ENCODE assay signal across 19 mouse cellular contexts in the genomic region with DNA sequence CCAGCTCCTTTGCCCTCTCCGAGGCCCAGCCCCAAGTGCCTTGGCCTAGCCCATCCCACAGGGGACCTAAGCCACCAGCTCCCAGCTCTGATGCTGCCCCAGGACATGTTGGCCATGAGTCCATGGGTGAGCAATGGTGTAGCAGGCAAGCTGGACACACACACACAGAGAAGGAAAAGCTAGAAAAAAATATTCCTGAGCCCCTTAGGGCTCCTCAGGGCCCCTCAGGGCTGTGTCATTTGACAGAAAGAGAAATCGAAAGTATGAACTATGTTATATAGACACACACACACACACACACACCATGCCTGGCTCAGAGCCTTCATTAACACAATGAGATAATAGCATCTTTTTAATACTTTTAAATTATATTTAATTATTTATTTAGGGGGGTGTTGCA. TPM values are rescaled to one million over a fixed set of nuclear protein-coding genes. Genes with fewer than 3 reads are reported as not detected.
DNase-seq lines count a peak whose midpoint lies in the region; ATAC-seq and TF ChIP-seq lines count a peak whose summit lies in the region.
"Had no signal": no experiment of that assay in that cellular context is flagged by ENCODE, and none has a peak within 500 bp of the region (broad histone marks: within the 10 kb centered on the region; RNA-seq: fewer than 3 reads in every experiment).

No protein-coding gene starts in this region.

- no peak overlapping the region for H3K4me3 ChIP-seq in liver, embryonic 11.5 days (ENCODE audit: low read depth, low read length)
- H3K4me3 ChIP-seq in bone marrow macrophage, adult 2 months (ENCODE audit: insufficient read depth, low read length) = no peak overlapping the region
- H3K4me3 ChIP-seq in limb, embryonic 11.5 days (ENCODE audit: low read depth, low read length) = no peak overlapping the region
- H3K4me3 ChIP-seq in macrophage (ENCODE audit: inconsistent target) = no peak overlapping the region
- H3K4me3 ChIP-seq: forebrain, embryonic 13.5 days; heart, embryonic 15.5 days; left cerebral cortex, adult 2 months; myocyte had no signal

- peak overlapping the region; percentile 50 for H3K9ac ChIP-seq in liver, embryonic 11.5 days (ENCODE audit: low read depth, low read length)
- peak overlapping the region; percentile 34 for H3K9ac ChIP-seq in limb, embryonic 11.5 days (ENCODE audit: low read length)
- H3K9ac ChIP-seq: forebrain, embryonic 13.5 days; heart, embryonic 15.5 days had no signal

- H3K9me3 ChIP-seq in liver, embryonic 11.5 days (ENCODE audit: control insufficient read depth, low read length) = no peaks in the 10 kb centered on the region
- H3K9me3 ChIP-seq in limb, embryonic 11.5 days (ENCODE audit: control insufficient read depth, low read length) = no peaks in the 10 kb centered on the region
- H3K9me3 ChIP-seq: forebrain, embryonic 13.5 days; heart, embryonic 15.5 days had no signal

- no peak for DNase-seq in liver, embryonic 11.5 days (ENCODE audit: low spot score)
- DNase-seq in liver = no peak
- no peak for DNase-seq in limb, embryonic 11.5 days (ENCODE audit: low spot score)
- no peak for DNase-seq in layer of hippocampus, adult 8-10 months (ENCODE audit: low spot score in 2 of 2)
- DNase-seq in Muller cell, postnatal 12 days (ENCODE audit: inconsistent ontology term) = no peak
- DNase-seq: adrenal gland, postnatal 25 days; cerebellum, adult 11 months; kidney, postnatal 14 days had no signal

- ATAC-seq in liver, embryonic 11.5 days (replicated peaks; ENCODE audit: low FRiP score) = no peak
- ATAC-seq in limb, embryonic 11.5 days (ENCODE audit: insufficient number of reproducible peaks, low FRiP score, low TSS enrichment, low read depth) = no peak
- ATAC-seq: forebrain, embryonic 13.5 days; hindbrain, postnatal 0 days had no signal

- H3K27ac ChIP-seq in liver, embryonic 11.5 days (ENCODE audit: low read depth, low read length) = peak overlapping the region; percentile 74
- peak overlapping the region; percentile 20 for H3K27ac ChIP-seq in bone marrow macrophage, adult 2 months (ENCODE audit: insufficient read depth, low read depth, low read length)
- peak overlapping the region; percentile 42; the same call in 1 of the 2 replicates for H3K27ac ChIP-seq in limb, embryonic 11.5 days (replicated peaks; ENCODE audit: low read depth, low read length)
- peak overlapping the region; percentile 50 for H3K27ac ChIP-seq in macrophage
- H3K27ac ChIP-seq: forebrain, embryonic 13.5 days; heart, embryonic 15.5 days; hindbrain, postnatal 0 days; left cerebral cortex, adult 2 months; stomach, postnatal 0 days had no signal

- H3K4me2 ChIP-seq in liver, embryonic 11.5 days = 0 out of 2 replicates have a peak overlapping the region, but pooled peaks have one; percentile 12
- no peak overlapping the region; the same call in 1 of the 2 replicates for H3K4me2 ChIP-seq in limb, embryonic 11.5 days (ENCODE audit: low read depth, severe bottlenecking)
- H3K4me2 ChIP-seq: forebrain, embryonic 13.5 days; heart, embryonic 15.5 days had no signal

- H3K27me3 ChIP-seq in liver, embryonic 11.5 days (replicated peaks; ENCODE audit: control insufficient read depth, insufficient read depth, low read length) = no peaks in the 10 kb centered on the region; the same call in 1 of the 2 replicates
- H3K27me3 ChIP-seq in limb, embryonic 11.5 days (ENCODE audit: control insufficient read depth, insufficient read depth, low read length) = no peaks in the 10 kb centered on the region

- H3K36me3 ChIP-seq in liver, embryonic 11.5 days (ENCODE audit: control insufficient read depth, insufficient read depth, low read length) = peaks cover 28% of the 10 kb centered on the region
- no peaks in the 10 kb centered on the region for H3K36me3 ChIP-seq in limb, embryonic 11.5 days (ENCODE audit: control insufficient read depth, insufficient read depth, low read length)
- peaks cover 5% of the 10 kb centered on the region; the same call in 1 of the 2 replicates for H3K36me3 ChIP-seq in macrophage (ENCODE audit: inconsistent target)
- H3K36me3 ChIP-seq: heart, embryonic 15.5 days had no signal

- TF ChIP-seq POLR2A in bone marrow macrophage, adult 2 months (IDR thresholded peaks at IDR 0.05; ENCODE audit: borderline replicate concordance, low read depth, low read length) = no peak

- 64% methylated on average over 2 of the region's 2 CpGs for WGBS in liver, embryonic 11.5 days
- WGBS in limb, embryonic 11.5 days = 67% methylated on average over 2 of the region's 2 CpGs
- WGBS in macrophage (ENCODE audit: missing documents) = 45% methylated on average over 2 of the region's 2 CpGs

- peaks cover 66% of the 10 kb centered on the region for H3K4me1 ChIP-seq in liver, embryonic 11.5 days (replicated peaks; ENCODE audit: control insufficient read depth, insufficient read depth, low read length)
- peaks cover 28% of the 10 kb centered on the region for H3K4me1 ChIP-seq in bone marrow macrophage, adult 2 months (ENCODE audit: control insufficient read depth, insufficient read depth, low read length)
- peaks cover 28% of the 10 kb centered on the region for H3K4me1 ChIP-seq in limb, embryonic 11.5 days (ENCODE audit: control insufficient read depth, insufficient read depth, low read length)

- no peak for TF ChIP-seq CTCF in bone marrow macrophage, adult 2 months (IDR thresholded peaks at IDR 0.05; ENCODE audit: low read depth, low read length)

- H3K79me2 ChIP-seq in macrophage (ENCODE audit: inconsistent target) = peaks cover 90% of the 10 kb centered on the region

RNA-seq across cellular contexts. Expression of gene Kcnn4, which starts 10.3 kb away (rescaled TPM):
- 119 and 123 TPM in 2 replicates for polyA plus RNA-seq in liver, embryonic 11.5 days (2014; fragmentation: Nextera tagmentation; extraction: Ambion mirVana)
- 50.1 and 51.4 TPM in 2 replicates for polyA plus RNA-seq in bone marrow macrophage, adult 2 months (2012; ENCODE audit: insufficient read depth, insufficient read length, missing spikeins)
- 2.6 and 2.7 TPM in 2 replicates for polyA plus RNA-seq in limb, embryonic 11.5 days (2014; fragmentation: Nextera tagmentation; extraction: Ambion mirVana)
- 100 to 1,000 TPM in 4 of 26 experiments, 10 to 100 TPM in 21, 1 to 10 TPM in 1; 5.6 to 198 (median 45.1) TPM for total RNA-seq in macrophage (2018; cell fraction: chromatin; rRNA removed)
- total RNA-seq in macrophage (2018; cell fraction: cytosol; rRNA removed) = 10 to 100 TPM; 16.1 to 69.7 (median 46.9) TPM
- 100 to 1,000 TPM in 8 of 26 experiments, 10 to 100 TPM in 18; 15.3 to 160 (median 78.6) TPM for total RNA-seq in macrophage (2018; cell fraction: nucleus; rRNA removed)
- 11.1 to 85.5 TPM (median 12.1 TPM) in 3 replicates for polyA plus RNA-seq in macrophage (2018)
- total RNA-seq in layer of hippocampus, adult 8-10 months (2022) = 1 to 10 TPM in 1 of 4 experiments, under 1 TPM in 2, not detected in 1; 0.27 to 1.2 (median 0.90) TPM

RNA-seq across cellular contexts. Expression of gene Smg9, which starts 19.0 kb away (rescaled TPM):
- polyA plus RNA-seq in liver, embryonic 11.5 days (2014; fragmentation: Nextera tagmentation; extraction: Ambion mirVana) = 30.2 and 34.8 TPM in 2 replicates
- polyA plus RNA-seq in bone marrow macrophage, adult 2 months (2012; ENCODE audit: insufficient read depth, insufficient read length, missing spikeins) = 35.8 and 36.5 TPM in 2 replicates
- polyA plus RNA-seq in limb, embryonic 11.5 days (2014; fragmentation: Nextera tagmentation; extraction: Ambion mirVana) = 20.2 and 22.1 TPM in 2 replicates
- total RNA-seq in macrophage (2018; cell fraction: chromatin; rRNA removed) = 100 to 1,000 TPM; 127 to 223 (median 160) TPM
- total RNA-seq in macrophage (2018; cell fraction: cytosol; rRNA removed) = 10 to 100 TPM; 15.4 to 41.1 (median 24.8) TPM
- 100 to 1,000 TPM in 11 of 26 experiments, 10 to 100 TPM in 15; 59.9 to 137 (median 93.6) TPM for total RNA-seq in macrophage (2018; cell fraction: nucleus; rRNA removed)
- polyA plus RNA-seq in macrophage (2018) = 19.7 to 29.3 TPM (median 20.3 TPM) in 3 replicates
- 10 to 100 TPM; 33.8 to 49.8 (median 44.0) TPM for total RNA-seq in layer of hippocampus, adult 8-10 months (2022)

RNA-seq across cellular contexts. Expression of gene Lypd5, which starts 31.4 kb away (rescaled TPM):
- not detected in 2 replicates for polyA plus RNA-seq in liver, embryonic 11.5 days (2014; fragmentation: Nextera tagmentation; extraction: Ambion mirVana)
- polyA plus RNA-seq in bone marrow macrophage, adult 2 months (2012; ENCODE audit: insufficient read depth, insufficient read length, missing spikeins) = not detected in 2 replicates
- not detected in 2 replicates for polyA plus RNA-seq in limb, embryonic 11.5 days (2014; fragmentation: Nextera tagmentation; extraction: Ambion mirVana)
- not detected for total RNA-seq in macrophage (2018; cell fraction: chromatin; rRNA removed)
- total RNA-seq in macrophage (2018; cell fraction: cytosol; rRNA removed) = not detected
- total RNA-seq in macrophage (2018; cell fraction: nucleus; rRNA removed) = not detected
- not detected in 3 replicates for polyA plus RNA-seq in macrophage (2018)
- not detected for total RNA-seq in layer of hippocampus, adult 8-10 months (2022)
- total RNA-seq: adrenal gland, postnatal 25 days; gastrocnemius, adult 18-20 months; hindbrain, postnatal 0 days; left cerebral cortex, adult 2 months; megakaryocyte-erythroid progenitor cell, adult 5-6 weeks had no signal
- polyA plus RNA-seq: forebrain, embryonic 13.5 days; myocyte had no signal

RNA-seq across cellular contexts. Expression of gene Tescl, which starts 46.6 kb away (rescaled TPM):
- 0.22 TPM in 1 of 2 replicates, not detected in the other for polyA plus RNA-seq in liver, embryonic 11.5 days (2014; fragmentation: Nextera tagmentation; extraction: Ambion mirVana)
- not detected in 2 replicates for polyA plus RNA-seq in bone marrow macrophage, adult 2 months (2012; ENCODE audit: insufficient read depth, insufficient read length, missing spikeins)
- not detected in 2 replicates for polyA plus RNA-seq in limb, embryonic 11.5 days (2014; fragmentation: Nextera tagmentation; extraction: Ambion mirVana)
- total RNA-seq in macrophage (2018; cell fraction: chromatin; rRNA removed) = not detected
- total RNA-seq in macrophage (2018; cell fraction: cytosol; rRNA removed) = under 1 TPM in 1 of 26 experiments, not detected in 25; 0.17 TPM
- total RNA-seq in macrophage (2018; cell fraction: nucleus; rRNA removed) = not detected
- not detected in 3 replicates for polyA plus RNA-seq in macrophage (2018)
- not detected for total RNA-seq in layer of hippocampus, adult 8-10 months (2022)
- total RNA-seq: gastrocnemius, adult 18-20 months; hindbrain, postnatal 0 days; left cerebral cortex, adult 2 months; megakaryocyte-erythroid progenitor cell, adult 5-6 weeks had no signal
- polyA plus RNA-seq: forebrain, embryonic 13.5 days; heart, embryonic 15.5 days; lung, embryonic 16.5 days had no signal

Comparison
In these comparisons a context has a peak if more than half of its experiments do, and no peak if none do; other contexts are left out.
1. H3K27ac ChIP-seq: peak in every context shown above with its lines; median percentile 74 in liver, embryonic 11.5 days; 50 in macrophage; 42 in limb, embryonic 11.5 days; 20 in bone marrow macrophage, adult 2 months.